Mouse (Mus musculus) ES-E14 (cell line): ENCODE results near the gene Gipc2. TPM values are rescaled to one million over a fixed set of nuclear protein-coding genes. Genes with fewer than 3 reads are reported as not detected.

Source experiments
- DNase-seq: peaks from one replicate; pipeline ENCODE4 v3.0.0-alpha.2; 2013; ENCODE audit warnings: low read depth, low spot score
- H3K27ac ChIP-seq: 2 replicates; pipeline ENCODE4 v1.5.1; 2012; ENCODE audit warnings: low read depth, mild to moderate bottlenecking, low read length, moderate library complexity, mixed read lengths; ENCODE audit not compliant: poor library complexity, insufficient read depth, severe bottlenecking
- H3K36me3 ChIP-seq: 2 replicates; pipeline ENCODE4 v1.6.1; 2012; ENCODE audit warnings: mild to moderate bottlenecking, low read length, moderate library complexity, mixed read lengths; ENCODE audit not compliant: control insufficient read depth, poor library complexity, insufficient read depth, severe bottlenecking
- H3K4me1 ChIP-seq, 2 experiments: fragments of 150-350 bp in 1 of 2; sonication (generic) in 1 of 2; 2 replicates each; pipeline ENCODE4 v1.6.1; 2012; ENCODE audit warnings: low read length in 2 of 2, mild to moderate bottlenecking in 1 of 2, mixed read lengths in 1 of 2; ENCODE audit not compliant: control insufficient read depth in 2 of 2, insufficient read depth in 2 of 2, poor library complexity in 1 of 2
- H3K4me3 ChIP-seq, 2 experiments: fragments of 150-350 bp in 1 of 2; sonication (generic) in 1 of 2; 2 replicates each; pipeline ENCODE4 v1.5.1; 2012; ENCODE audit warnings: low read length in 2 of 2, low read depth in 1 of 2, mild to moderate bottlenecking in 1 of 2, mixed read lengths in 1 of 2; ENCODE audit not compliant: insufficient read depth in 1 of 2, poor library complexity in 1 of 2, severe bottlenecking in 1 of 2
- H3K9ac ChIP-seq: 2 replicates; pipeline ENCODE4 v1.6.1; 2012; ENCODE audit warnings: low read depth, mild to moderate bottlenecking, low read length, mixed read lengths; ENCODE audit not compliant: poor library complexity, insufficient read depth, severe bottlenecking
- H3K9me3 ChIP-seq: fragments of 150-350 bp; sonication (generic); 2 replicates; pipeline ENCODE4 v1.6.1; 2012; ENCODE audit warnings: low read depth, mild to moderate bottlenecking, low read length; ENCODE audit not compliant: control insufficient read depth, insufficient read depth
- CHD2 ChIP-seq: IDR thresholded peaks from 2 replicates; pipeline ENCODE4 v1.6.1; 2014; ENCODE audit warnings: mild to moderate bottlenecking, low read depth, low read length, inconsistent platforms
- HCFC1 ChIP-seq: IDR thresholded peaks from 2 replicates; pipeline ENCODE4 v1.6.1; 2012; ENCODE audit warnings: low read length, inconsistent platforms, borderline replicate concordance; ENCODE audit not compliant: insufficient read depth
- MAFK ChIP-seq: IDR thresholded peaks from 2 replicates; pipeline ENCODE4 v1.6.1; 2014; ENCODE audit warnings: mild to moderate bottlenecking, low read depth, low read length, inconsistent platforms; ENCODE audit not compliant: insufficient read depth
- ZC3H11A ChIP-seq: IDR thresholded peaks from 2 replicates; pipeline ENCODE4 v1.6.1; 2012; ENCODE audit warnings: low read depth, mild to moderate bottlenecking, inconsistent platforms, low read length, borderline replicate concordance
- ZNF384 ChIP-seq: IDR thresholded peaks from 2 replicates; pipeline ENCODE4 v1.6.1; 2012; ENCODE audit warnings: low read depth, low read length, inconsistent platforms
- in situ Hi-C, 2 experiments: fragments of 600-800 bp; cut with MboI; formaldehyde crosslinking; loops; one replicate each; pipeline ENCODE4 v1.15.1; 2025; ENCODE audit warnings: low sequenced_read_pairs in 2 of 2, inconsistent platforms in 1 of 2; ENCODE audit not compliant: unreplicated experiment in 2 of 2
- total RNA-seq: library from RNA; depleted of rRNA; stranded (reverse); fragments of 300-350 nt; gene quantifications from 2 replicates; pipeline ENCODE4 v1.2.3, GENCODE M21; 2012

Gene Gipc2
- total RNA-seq, 1 experiment: 0.76 TPM

GRCm38 (mm10) chr3:152172322-152172935 is 6.4 kb upstream of the Gipc2 start:
- H3K4me1 ChIP-seq: no peaks in the 10 kb centered on the region
- no peaks in the 10 kb centered on the region for H3K36me3 ChIP-seq
- H3K9me3 ChIP-seq: no peaks in the 10 kb centered on the region
- H3K4me3 ChIP-seq: no peak overlapping the region
- no peak for TF ChIP-seq MAFK
- no peak for TF ChIP-seq ZNF384
- TF ChIP-seq ZC3H11A: no peak
- TF ChIP-seq CHD2: no peak
- TF ChIP-seq HCFC1: no peak
- DNase-seq: no peak
- no peak overlapping the region for H3K27ac ChIP-seq
- in situ Hi-C loops: no loop called here
- no peak overlapping the region for H3K9ac ChIP-seq

DNA sequence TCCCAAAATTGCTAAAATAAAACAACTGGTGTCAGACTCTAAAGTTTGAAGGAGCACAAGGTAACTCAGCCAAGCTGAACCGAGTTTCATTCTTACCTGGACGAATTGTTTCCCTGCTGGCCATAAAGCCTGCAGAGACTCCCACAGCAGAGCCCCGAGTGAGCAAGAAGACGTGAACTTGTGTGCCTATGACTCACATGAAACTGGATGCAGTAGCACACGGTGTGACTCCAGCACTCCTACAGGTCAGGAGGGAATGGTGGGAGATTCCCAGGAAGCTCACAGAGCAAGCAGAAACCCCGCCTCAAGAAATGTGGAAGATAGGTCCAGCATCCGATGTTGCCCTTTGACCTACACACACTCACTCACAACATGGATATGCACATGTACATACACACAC is 5.8 kb upstream of the Gipc2 start:
- H3K4me1 ChIP-seq: no peaks in the 10 kb centered on the region
- H3K9me3 ChIP-seq: no peaks in the 10 kb centered on the region
- H3K27ac ChIP-seq: no peak overlapping the region
- no peak overlapping the region for H3K4me3 ChIP-seq
- H3K36me3 ChIP-seq: no peaks in the 10 kb centered on the region
- no peak overlapping the region for H3K9ac ChIP-seq
- in situ Hi-C loops: no loop called here
- DNase-seq: no peak
- TF ChIP-seq ZC3H11A (no peak), ZNF384 (no peak), MAFK (no peak), HCFC1 (no peak), CHD2 (no peak)

- no peak overlapping the region for H3K27ac ChIP-seq
- TF ChIP-seq CHD2 (no peak), MAFK (no peak), ZNF384 (no peak), ZC3H11A (no peak), HCFC1 (no peak)
- H3K4me1 ChIP-seq: peaks cover 1 to 3% of the 10 kb centered on the region in 2 experiments; a peak in 1 of 4 replicates
- in situ Hi-C loops: no loop called here
- H3K36me3 ChIP-seq: no peaks in the 10 kb centered on the region
- H3K9me3 ChIP-seq: no peaks in the 10 kb centered on the region
- DNase-seq: no peak
- H3K4me3 ChIP-seq: no peak overlapping the region
- no peak overlapping the region for H3K9ac ChIP-seq
Measured at GRCm38 (mm10) chr3:152171236-152171635, 5.2 kb upstream of the Gipc2 start.

DNA sequence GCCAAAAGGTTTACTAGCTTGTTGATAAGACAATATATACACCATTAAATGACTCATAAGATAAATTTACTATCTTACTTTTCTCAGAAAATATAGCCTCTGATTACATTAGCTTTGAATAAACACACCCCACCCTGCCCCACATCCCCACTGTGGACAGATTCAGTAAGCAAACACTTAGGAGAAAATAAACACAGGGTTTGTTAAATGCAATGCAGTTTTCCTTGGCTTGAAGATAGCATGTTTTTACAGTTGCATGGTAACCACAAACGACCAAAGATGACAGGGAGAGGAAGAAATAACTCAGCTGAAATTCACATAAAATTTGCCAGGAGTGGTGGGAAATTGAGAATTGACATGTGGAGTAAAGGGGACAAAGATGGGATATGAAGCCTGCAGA is 4.4 kb upstream of the Gipc2 start:
- no peaks in the 10 kb centered on the region for H3K36me3 ChIP-seq
- H3K27ac ChIP-seq: no peak overlapping the region
- peaks cover 2 to 3% of the 10 kb centered on the region in 2 experiments; a peak in 1 of 4 replicates for H3K4me1 ChIP-seq
- in situ Hi-C loops: no loop called here
- no peak overlapping the region for H3K4me3 ChIP-seq
- no peak overlapping the region for H3K9ac ChIP-seq
- TF ChIP-seq ZC3H11A (no peak), HCFC1 (no peak), CHD2 (no peak), MAFK (no peak), ZNF384 (no peak)
- H3K9me3 ChIP-seq: no peaks in the 10 kb centered on the region
- DNase-seq: no peak

- TF ChIP-seq HCFC1 (no peak), MAFK (no peak), ZNF384 (no peak), ZC3H11A (no peak), CHD2 (no peak)
- in situ Hi-C loops: no loop called here
- H3K9me3 ChIP-seq: no peaks in the 10 kb centered on the region
- no peak overlapping the region for H3K27ac ChIP-seq
- no peak overlapping the region for H3K9ac ChIP-seq
- H3K4me3 ChIP-seq: no peak overlapping the region
- DNase-seq: no peak
- no peaks in the 10 kb centered on the region for H3K36me3 ChIP-seq
- H3K4me1 ChIP-seq: peaks cover 2 to 3% of the 10 kb centered on the region in 2 experiments; a peak in 1 of 4 replicates
Measured at GRCm38 (mm10) chr3:152168007-152168406, 2.0 kb upstream of the Gipc2 start.
